Mouse (Mus musculus) bone marrow, adult 2 months (tissue): ENCODE measurements at regions not wholly inside any gene's neighbourhood (a gene's known extent, or its start where the extent isn't known, plus 50 kb on each side); places are given as distances from the start of the nearest gene placed in this dataset.

Experiments
- CTCF ChIP-seq: fragments of 200-500 bp; IDR thresholded peaks from 2 replicates; pipeline ENCODE4 v1.5.1; 2011; ENCODE audit warnings: low read length, control low read depth; ENCODE audit not compliant: control insufficient read depth, insufficient read depth
- POLR2A ChIP-seq: fragments of 200-500 bp; IDR thresholded peaks from 2 replicates; pipeline ENCODE4 v1.6.1; 2011; ENCODE audit warnings: low read depth, mild to moderate bottlenecking, control low read depth, low read length, borderline replicate concordance; ENCODE audit not compliant: control insufficient read depth

DNA sequence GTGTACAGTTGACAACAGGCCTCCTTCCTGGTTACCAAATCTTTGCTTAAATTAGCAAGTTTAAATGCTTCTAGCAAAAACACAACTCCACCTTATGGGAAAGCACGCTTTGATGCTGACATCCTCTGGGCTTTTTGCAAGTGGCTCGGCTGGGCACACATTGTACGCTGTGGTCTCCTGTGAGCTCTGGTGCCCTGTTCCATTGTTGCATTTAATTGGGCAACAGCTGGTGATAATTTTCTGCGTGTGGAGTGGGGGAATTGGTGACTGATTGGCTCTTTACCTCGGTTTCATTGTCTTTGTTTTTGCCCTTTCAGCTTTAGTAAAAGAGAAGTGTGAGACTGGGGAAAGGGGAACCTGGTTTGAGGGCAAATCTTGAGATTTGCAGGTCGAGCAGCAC, 447.3 kb upstream of the Id2 start:
- TF ChIP-seq POLR2A (no peak), CTCF (no peak)
